ENCODE assay signal across 9 mouse cellular contexts in genomic region chr2:58055383-58055782, GRCm38 (mm10). TPM values are rescaled to one million over a fixed set of nuclear protein-coding genes. Genes with fewer than 3 reads are reported as not detected.
DNase-seq lines count a peak whose midpoint lies in the region; ATAC-seq lines count a peak whose summit lies in the region.
"Had no signal": no experiment of that assay in that cellular context is flagged by ENCODE, and none has a peak within 500 bp of the region (broad histone marks: within the 10 kb centered on the region; RNA-seq: fewer than 3 reads in every experiment).

No protein-coding gene starts in this region.

- H3K9ac ChIP-seq in forebrain, embryonic 15.5 days (replicated peaks): no peak overlapping the region
- H3K9ac ChIP-seq: limb, embryonic 12.5 days had no signal

- H3K27me3 ChIP-seq in forebrain, embryonic 10.5 days (ENCODE audit: poor library complexity, severe bottlenecking): peaks cover 36% of the 10 kb centered on the region
- no peaks in the 10 kb centered on the region; the same call in 1 of the 2 replicates for H3K27me3 ChIP-seq in forebrain, embryonic 15.5 days
- H3K27me3 ChIP-seq: limb, embryonic 12.5 days had no signal

- H3K4me1 ChIP-seq in forebrain, embryonic 10.5 days: peaks cover 30% of the 10 kb centered on the region
- peaks cover 14% of the 10 kb centered on the region for H3K4me1 ChIP-seq in forebrain, embryonic 15.5 days
- H3K4me1 ChIP-seq: limb, embryonic 12.5 days had no signal

- no peak overlapping the region for H3K27ac ChIP-seq in forebrain, embryonic 10.5 days
- no peak overlapping the region for H3K27ac ChIP-seq in forebrain, embryonic 15.5 days (replicated peaks)
- H3K27ac ChIP-seq: limb, embryonic 12.5 days had no signal

- peak; percentile 55 for DNase-seq in forebrain, embryonic 10.5 days (ENCODE audit: extremely low spot score, low spot score)
- DNase-seq in WW6 (ENCODE audit: low read depth, low spot score): peak; percentile 7
- DNase-seq in cerebellum, postnatal 25 days: peak; percentile 62 to 76
- DNase-seq in large intestine, adult 2 months (ENCODE audit: low read depth, low spot score): peak; percentile 28
- peak; percentile 68 for DNase-seq in lung, postnatal 25 days (ENCODE audit: low spot score)
- peak; percentile 19 for DNase-seq in right cerebral cortex, postnatal 4 days

- no peaks in the 10 kb centered on the region for H3K36me3 ChIP-seq in forebrain, embryonic 10.5 days (replicated peaks)
- H3K36me3 ChIP-seq in forebrain, embryonic 15.5 days: no peaks in the 10 kb centered on the region
- H3K36me3 ChIP-seq: limb, embryonic 12.5 days had no signal

- ATAC-seq in forebrain, embryonic 15.5 days (replicated peaks): no peak; the same call in 1 of the 2 replicates
- ATAC-seq in granulocyte monocyte progenitor cell, adult 5-6 weeks (replicated peaks; ENCODE audit: poor library complexity, severe bottlenecking): peak; percentile 99

- no peak overlapping the region for H3K4me3 ChIP-seq in forebrain, embryonic 10.5 days
- no peak overlapping the region for H3K4me3 ChIP-seq in forebrain, embryonic 15.5 days
- H3K4me3 ChIP-seq: limb, embryonic 12.5 days had no signal

- H3K4me2 ChIP-seq in forebrain, embryonic 15.5 days (replicated peaks): no peak overlapping the region
- H3K4me2 ChIP-seq: limb, embryonic 12.5 days had no signal

- H3K9me3 ChIP-seq in forebrain, embryonic 10.5 days: no peaks in the 10 kb centered on the region
- H3K9me3 ChIP-seq in forebrain, embryonic 15.5 days: no peaks in the 10 kb centered on the region
- H3K9me3 ChIP-seq: limb, embryonic 12.5 days had no signal

RNA-seq across cellular contexts. Expression of gene Ermn, which starts 2.7 kb away (rescaled TPM):
- 1.3 and 2.2 TPM in 2 replicates for polyA plus RNA-seq in forebrain, embryonic 10.5 days (2016; fragmentation: Nextera tagmentation; extraction: Ambion mirVana)
- 1.9 and 2.5 TPM in 2 replicates for polyA plus RNA-seq in forebrain, embryonic 15.5 days (2015; fragmentation: Nextera tagmentation; extraction: Ambion mirVana)
- not detected in 2 replicates for total RNA-seq in granulocyte monocyte progenitor cell, adult 5-6 weeks (2014; fragmentation: Nextera tagmentation)
- total RNA-seq in granulocyte monocyte progenitor cell, adult 5-6 weeks (2017): not detected in 2 replicates
- not detected in 2 replicates for polyA plus RNA-seq in large intestine, adult 2 months (2012; rRNA removed)

RNA-seq across cellular contexts. Expression of gene Galnt5, which starts 57.7 kb away (rescaled TPM):
- 0.15 and 0.16 TPM in 2 replicates for polyA plus RNA-seq in forebrain, embryonic 10.5 days (2016; fragmentation: Nextera tagmentation; extraction: Ambion mirVana)
- not detected in 2 replicates for polyA plus RNA-seq in forebrain, embryonic 15.5 days (2015; fragmentation: Nextera tagmentation; extraction: Ambion mirVana)
- 0.24 and 0.38 TPM in 2 replicates for total RNA-seq in granulocyte monocyte progenitor cell, adult 5-6 weeks (2014; fragmentation: Nextera tagmentation)
- 0.72 and 1.9 TPM in 2 replicates for total RNA-seq in granulocyte monocyte progenitor cell, adult 5-6 weeks (2017)
- polyA plus RNA-seq in large intestine, adult 2 months (2012; rRNA removed): 1.6 and 1.8 TPM in 2 replicates

Comparison
In these comparisons a context has a peak if more than half of its experiments do, and no peak if none do; other contexts are left out.
1. DNase-seq: peak in every context shown above with its lines; median percentile 69 in cerebellum, postnatal 25 days; 68 in lung, postnatal 25 days; 55 in forebrain, embryonic 10.5 days; 28 in large intestine, adult 2 months; 19 in right cerebral cortex, postnatal 4 days; 7 in WW6.